Mouse (Mus musculus): Measurements from ENCODE around the gene Bdh1. TPM values are rescaled to one million over a fixed set of nuclear protein-coding genes. Genes with fewer than 3 reads are reported as not detected.
A peak's percentile ranks its signal among the peaks of the same experiment; 100 is the strongest.

Bdh1 gene
- polyA plus RNA-seq, 1 experiment from 2014 or later: 67.7 TPM

- no peak overlapping the region for H3K4me3 ChIP-seq
- no peak for ATAC-seq (ENCODE audit: low FRiP score, low read depth)
- no peak overlapping the region for H3K9ac ChIP-seq
- H3K36me3 ChIP-seq: no peaks in the 10 kb centered on the region
- H3K27me3 ChIP-seq (replicated peaks): no peaks in the 10 kb centered on the region
- no peak overlapping the region for H3K27ac ChIP-seq
- H3K4me2 ChIP-seq (replicated peaks): no peak overlapping the region
- peaks cover 26% of the 10 kb centered on the region for H3K4me1 ChIP-seq
- WGBS: 94% methylated on average over 6 of the region's 6 CpGs
- H3K9me3 ChIP-seq: no peaks in the 10 kb centered on the region
Observed at GRCm38 (mm10) chr16:31499021-31499420, 76.9 kb downstream of the Bdh1 start.

GRCm38 (mm10) chr16:31499681-31500310 lies 77.7 kb downstream of the Bdh1 start:
- Histone ChIP-seq H3K4me2 (replicated peaks) (no peak overlapping the region), H3K36me3 (no peaks in the 10 kb centered on the region), H3K9ac (no peak overlapping the region), H3K4me3 (no peak overlapping the region), H3K4me1 (peaks cover 24% of the 10 kb centered on the region; the same call in 1 of the 2 replicates), H3K27ac (no peak overlapping the region), H3K27me3 (replicated peaks) (no peaks in the 10 kb centered on the region), H3K9me3 (no peaks in the 10 kb centered on the region)
- ATAC-seq (ENCODE audit: low FRiP score, low read depth): no peak
- WGBS: 62% methylated on average over 11 of the region's 11 CpGs

GRCm38 (mm10) chr16:31500532-31500931 lies 78.5 kb downstream of the Bdh1 start:
- no peak for ATAC-seq (ENCODE audit: low FRiP score, low read depth)
- Histone ChIP-seq H3K9ac (no peak overlapping the region), H3K27ac (no peak overlapping the region), H3K4me3 (no peak overlapping the region), H3K4me2 (replicated peaks) (no peak overlapping the region), H3K27me3 (replicated peaks) (no peaks in the 10 kb centered on the region), H3K9me3 (no peaks in the 10 kb centered on the region), H3K36me3 (no peaks in the 10 kb centered on the region), H3K4me1 (peaks cover 24% of the 10 kb centered on the region; the same call in 1 of the 2 replicates)
- WGBS: 77% methylated on average over 3 of the region's 3 CpGs

GRCm38 (mm10) chr16:31500969-31501750 lies 79.1 kb downstream of the Bdh1 start:
- Histone ChIP-seq H3K4me3 (no peak overlapping the region), H3K4me1 (peaks cover 24% of the 10 kb centered on the region; the same call in 1 of the 2 replicates), H3K27me3 (replicated peaks) (no peaks in the 10 kb centered on the region), H3K9me3 (no peaks in the 10 kb centered on the region), H3K36me3 (no peaks in the 10 kb centered on the region), H3K27ac (no peak overlapping the region), H3K9ac (no peak overlapping the region), H3K4me2 (replicated peaks) (peak overlapping the region; percentile 10; the same call in 1 of the 2 replicates)
- 73% methylated on average over 14 of the region's 14 CpGs for WGBS
- ATAC-seq (ENCODE audit: low FRiP score, low read depth): no peak

GRCm38 (mm10) chr16:31501751-31502365 lies 79.8 kb downstream of the Bdh1 start:
- Histone ChIP-seq H3K4me1 (peaks cover 24% of the 10 kb centered on the region; the same call in 1 of the 2 replicates), H3K36me3 (no peaks in the 10 kb centered on the region), H3K27me3 (replicated peaks) (no peaks in the 10 kb centered on the region), H3K4me3 (no peak overlapping the region), H3K27ac (no peak overlapping the region), H3K9ac (no peak overlapping the region), H3K4me2 (replicated peaks) (peak overlapping the region; percentile 10; the same call in 1 of the 2 replicates), H3K9me3 (no peaks in the 10 kb centered on the region)
- 47% methylated on average over 14 of the region's 14 CpGs for WGBS
- ATAC-seq (ENCODE audit: low FRiP score, low read depth): peak; percentile 71; the same call in 1 of the 2 replicates

- H3K4me2 ChIP-seq (replicated peaks): no peak overlapping the region
- H3K4me3 ChIP-seq: no peak overlapping the region
- H3K36me3 ChIP-seq: no peaks in the 10 kb centered on the region
- no peaks in the 10 kb centered on the region for H3K9me3 ChIP-seq
- no peaks in the 10 kb centered on the region for H3K27me3 ChIP-seq (replicated peaks)
- no peak overlapping the region for H3K27ac ChIP-seq
- no peak for ATAC-seq (ENCODE audit: low FRiP score, low read depth)
- WGBS: 47% methylated on average over 10 of the region's 10 CpGs
- H3K4me1 ChIP-seq: peaks cover 18% of the 10 kb centered on the region
- no peak overlapping the region for H3K9ac ChIP-seq
Observed at GRCm38 (mm10) chr16:31506665-31507456, 84.8 kb downstream of the Bdh1 start.

GRCm38 (mm10) chr16:31507457-31507755 lies 85.3 kb downstream of the Bdh1 start:
- WGBS: 29% methylated on average over 6 of the region's 6 CpGs
- H3K4me2 ChIP-seq (replicated peaks): no peak overlapping the region
- no peaks in the 10 kb centered on the region for H3K27me3 ChIP-seq (replicated peaks)
- peaks cover 16% of the 10 kb centered on the region for H3K4me1 ChIP-seq
- no peak overlapping the region for H3K9ac ChIP-seq
- H3K9me3 ChIP-seq: no peaks in the 10 kb centered on the region
- H3K27ac ChIP-seq: no peak overlapping the region
- H3K36me3 ChIP-seq: no peaks in the 10 kb centered on the region
- no peak overlapping the region for H3K4me3 ChIP-seq
- ATAC-seq (ENCODE audit: low FRiP score, low read depth): no peak

- Histone ChIP-seq H3K4me1 (peaks cover 16% of the 10 kb centered on the region), H3K27me3 (replicated peaks) (no peaks in the 10 kb centered on the region), H3K36me3 (no peaks in the 10 kb centered on the region), H3K4me3 (no peak overlapping the region), H3K27ac (no peak overlapping the region), H3K9ac (no peak overlapping the region), H3K4me2 (replicated peaks) (0 out of 2 replicates have a peak overlapping the region, but pooled peaks have one; percentile 9), H3K9me3 (no peaks in the 10 kb centered on the region)
- WGBS: 28% methylated on average over 14 of the region's 14 CpGs
- ATAC-seq (ENCODE audit: low FRiP score, low read depth): peak; percentile 26; the same call in 1 of the 2 replicates
Observed at GRCm38 (mm10) chr16:31507794-31508526, 85.9 kb downstream of the Bdh1 start.

Other genes with a start within 250 kb of the Bdh1 start
- 18.1 and 18.4 TPM in 2 replicates for gene Acap2, start 221.0 kb upstream of the Bdh1 start, polyA plus RNA-seq (2016; fragmentation: Nextera tagmentation; extraction: Ambion mirVana)
- 127 and 148 TPM in 2 replicates for gene Ppp1r2, start 147.0 kb upstream of the Bdh1 start, polyA plus RNA-seq (2016; fragmentation: Nextera tagmentation; extraction: Ambion mirVana)
- gene Apod, start 107.5 kb upstream of the Bdh1 start, polyA plus RNA-seq (2016; fragmentation: Nextera tagmentation; extraction: Ambion mirVana): 25.5 and 25.9 TPM in 2 replicates
- 22.0 and 22.6 TPM in 2 replicates for gene Dlg1, start 241.2 kb downstream of the Bdh1 start, polyA plus RNA-seq (2016; fragmentation: Nextera tagmentation; extraction: Ambion mirVana)